Mouse (Mus musculus): ENCODE results near the gene Elk3. TPM values are rescaled to one million over a fixed set of nuclear protein-coding genes. Genes with fewer than 3 reads are reported as not detected.

Elk3 gene
- polyA plus RNA-seq, 1 experiment from 2014 or later: 12.2 TPM

DNA sequence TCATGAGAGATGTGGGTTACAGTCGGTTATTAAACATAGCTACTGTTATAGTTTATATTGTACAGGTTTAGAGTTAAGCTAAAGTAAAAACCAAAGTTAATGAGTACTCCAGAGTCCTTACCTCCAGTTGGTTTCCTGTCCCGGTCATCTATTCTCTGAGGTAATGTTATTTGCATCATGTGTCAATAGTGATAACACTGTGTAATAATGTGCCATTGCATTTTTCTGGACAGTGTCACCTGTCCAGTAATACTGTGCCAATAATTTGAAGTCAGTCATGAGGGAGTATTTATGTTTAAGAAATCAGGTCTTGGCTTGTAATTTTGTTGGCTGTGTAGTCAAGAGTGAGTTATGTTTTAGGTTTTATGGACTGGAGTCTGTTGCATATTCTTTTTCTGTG, 98.2 kb downstream of the Elk3 start:
- Histone ChIP-seq H3K4me3 (ENCODE audit: low read depth, low read length) (no peak overlapping the region), H3K9ac (ENCODE audit: low read length) (no peak overlapping the region), H3K9me3 (ENCODE audit: control insufficient read depth, low read length) (peaks cover 3% of the 10 kb centered on the region; the same call in 1 of the 2 replicates), H3K4me2 (no peak overlapping the region), H3K4me1 (ENCODE audit: control insufficient read depth, insufficient read depth, low read length) (no peaks in the 10 kb centered on the region), H3K36me3 (ENCODE audit: control insufficient read depth, insufficient read depth, low read length) (peaks cover 16% of the 10 kb centered on the region), H3K27me3 (ENCODE audit: control insufficient read depth, insufficient read depth, low read length) (no peaks in the 10 kb centered on the region), H3K27ac (ENCODE audit: low read depth, low read length) (no peak overlapping the region)
- 86% methylated on average over 2 of the region's 2 CpGs for WGBS
- DNase-seq (ENCODE audit: low spot score, missing footprints): no peak
- no peak for ATAC-seq (ENCODE audit: low FRiP score)

- no peaks in the 10 kb centered on the region for H3K9me3 ChIP-seq (ENCODE audit: control insufficient read depth, low read length)
- no peak overlapping the region for H3K4me2 ChIP-seq
- no peak for DNase-seq (ENCODE audit: low spot score, missing footprints)
- 86% methylated on average over 5 of the region's 5 CpGs for WGBS
- no peak overlapping the region for H3K9ac ChIP-seq (ENCODE audit: low read length)
- no peak for ATAC-seq (ENCODE audit: low FRiP score)
- no peaks in the 10 kb centered on the region for H3K27me3 ChIP-seq (ENCODE audit: control insufficient read depth, insufficient read depth, low read length)
- H3K27ac ChIP-seq (ENCODE audit: low read depth, low read length): no peak overlapping the region
- no peak overlapping the region for H3K4me3 ChIP-seq (ENCODE audit: low read depth, low read length)
- no peaks in the 10 kb centered on the region for H3K4me1 ChIP-seq (ENCODE audit: control insufficient read depth, insufficient read depth, low read length)
- H3K36me3 ChIP-seq (ENCODE audit: control insufficient read depth, insufficient read depth, low read length): no peaks in the 10 kb centered on the region
Measured at GRCm38 (mm10) chr10:93207176-93207575, 103.8 kb downstream of the Elk3 start.

- Histone ChIP-seq H3K27ac (ENCODE audit: low read depth, low read length) (no peak overlapping the region), H3K36me3 (ENCODE audit: control insufficient read depth, insufficient read depth, low read length) (no peaks in the 10 kb centered on the region), H3K27me3 (ENCODE audit: control insufficient read depth, insufficient read depth, low read length) (no peaks in the 10 kb centered on the region), H3K9ac (ENCODE audit: low read length) (no peak overlapping the region), H3K4me2 (no peak overlapping the region), H3K4me3 (ENCODE audit: low read depth, low read length) (no peak overlapping the region), H3K9me3 (ENCODE audit: control insufficient read depth, low read length) (no peaks in the 10 kb centered on the region), H3K4me1 (ENCODE audit: control insufficient read depth, insufficient read depth, low read length) (no peaks in the 10 kb centered on the region)
- DNase-seq (ENCODE audit: low spot score, missing footprints): no peak
- no peak for ATAC-seq (ENCODE audit: low FRiP score)
- 86% methylated on average over 4 of the region's 4 CpGs for WGBS
Measured at GRCm38 (mm10) chr10:93205287-93205956, 105.5 kb downstream of the Elk3 start.

- Histone ChIP-seq H3K27ac (ENCODE audit: low read depth, low read length) (no peak overlapping the region), H3K9ac (ENCODE audit: low read length) (no peak overlapping the region), H3K4me1 (ENCODE audit: control insufficient read depth, insufficient read depth, low read length) (no peaks in the 10 kb centered on the region), H3K4me2 (no peak overlapping the region), H3K36me3 (ENCODE audit: control insufficient read depth, insufficient read depth, low read length) (no peaks in the 10 kb centered on the region), H3K9me3 (ENCODE audit: control insufficient read depth, low read length) (no peaks in the 10 kb centered on the region), H3K4me3 (ENCODE audit: low read depth, low read length) (no peak overlapping the region), H3K27me3 (ENCODE audit: control insufficient read depth, insufficient read depth, low read length) (no peaks in the 10 kb centered on the region)
- DNase-seq (ENCODE audit: low spot score, missing footprints): no peak
- 94% methylated on average over 6 of the region's 6 CpGs for WGBS
- ATAC-seq (ENCODE audit: low FRiP score): no peak
Measured at GRCm38 (mm10) chr10:93201846-93202458, 109.0 kb downstream of the Elk3 start.

DNA sequence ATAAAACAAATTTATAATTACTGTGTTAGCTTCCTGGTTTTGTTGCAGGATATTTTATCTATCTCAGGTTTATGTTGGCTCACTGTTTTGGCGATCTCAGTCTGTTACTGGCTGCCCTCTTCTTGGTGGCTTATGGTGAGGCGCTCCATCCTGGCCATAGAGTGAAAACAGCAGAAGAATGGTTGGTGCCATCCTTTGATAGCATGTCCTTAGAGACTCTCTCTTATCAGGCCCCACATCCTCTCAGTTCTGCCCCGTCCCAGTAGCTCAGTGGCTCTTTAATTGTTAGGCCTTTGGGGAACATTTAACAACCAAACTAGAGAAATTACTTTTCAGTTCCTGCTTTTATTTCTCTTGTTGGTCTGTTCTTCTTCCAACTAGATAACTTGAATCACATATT, 112.0 kb downstream of the Elk3 start:
- 89% methylated on average over 3 of the region's 3 CpGs for WGBS

More for the DNA sequence above, 112.0 kb downstream of the Elk3 start:
- Histone ChIP-seq H3K4me1 (ENCODE audit: control insufficient read depth, insufficient read depth, low read length) (peaks cover 8% of the 10 kb centered on the region; the same call in 1 of the 2 replicates), H3K4me2 (no peak overlapping the region), H3K9ac (ENCODE audit: low read length) (no peak overlapping the region), H3K27me3 (ENCODE audit: control insufficient read depth, insufficient read depth, low read length) (no peaks in the 10 kb centered on the region), H3K4me3 (ENCODE audit: low read depth, low read length) (no peak overlapping the region), H3K9me3 (ENCODE audit: control insufficient read depth, low read length) (no peaks in the 10 kb centered on the region), H3K27ac (ENCODE audit: low read depth, low read length) (no peak overlapping the region), H3K36me3 (ENCODE audit: control insufficient read depth, insufficient read depth, low read length) (no peaks in the 10 kb centered on the region)
- ATAC-seq (ENCODE audit: low FRiP score) (no peak), DNase-seq (ENCODE audit: low spot score, missing footprints) (no peak)

Other genes with a start within 250 kb of the Elk3 start
- 0.80 and 0.89 TPM in 2 replicates for gene Cfap54, start 229.5 kb downstream of the Elk3 start, polyA plus RNA-seq (2014; fragmentation: Nextera tagmentation; extraction: Ambion mirVana)
- 36.8 and 40.3 TPM in 2 replicates for gene Cdk17, start 150.3 kb downstream of the Elk3 start, polyA plus RNA-seq (2014; fragmentation: Nextera tagmentation; extraction: Ambion mirVana)
- 172 and 190 TPM in 2 replicates for gene Lta4h, start 142.3 kb upstream of the Elk3 start, polyA plus RNA-seq (2014; fragmentation: Nextera tagmentation; extraction: Ambion mirVana)
- gene Hal, start 177.6 kb upstream of the Elk3 start, polyA plus RNA-seq (2014; fragmentation: Nextera tagmentation; extraction: Ambion mirVana): 0.10 TPM in 1 of 2 replicates, not detected in the other
- gene Amdhd1, start 228.9 kb upstream of the Elk3 start, polyA plus RNA-seq (2014; fragmentation: Nextera tagmentation; extraction: Ambion mirVana): 0.11 TPM in 1 of 2 replicates, not detected in the other
- 0.44 and 0.47 TPM in 2 replicates for gene Ccdc38, start 229.5 kb upstream of the Elk3 start, polyA plus RNA-seq (2014; fragmentation: Nextera tagmentation; extraction: Ambion mirVana)

Measured in midbrain, embryonic 11.5 days (tissue).